Mouse (Mus musculus): Measurements from ENCODE around the gene Sv2b. TPM values are rescaled to one million over a fixed set of nuclear protein-coding genes. Genes with fewer than 3 reads are reported as not detected.

Gene Sv2b
- 0.63 and 1.2 TPM in 2 replicates for polyA plus RNA-seq (2014; fragmentation: Nextera tagmentation; extraction: Ambion mirVana)

DNA sequence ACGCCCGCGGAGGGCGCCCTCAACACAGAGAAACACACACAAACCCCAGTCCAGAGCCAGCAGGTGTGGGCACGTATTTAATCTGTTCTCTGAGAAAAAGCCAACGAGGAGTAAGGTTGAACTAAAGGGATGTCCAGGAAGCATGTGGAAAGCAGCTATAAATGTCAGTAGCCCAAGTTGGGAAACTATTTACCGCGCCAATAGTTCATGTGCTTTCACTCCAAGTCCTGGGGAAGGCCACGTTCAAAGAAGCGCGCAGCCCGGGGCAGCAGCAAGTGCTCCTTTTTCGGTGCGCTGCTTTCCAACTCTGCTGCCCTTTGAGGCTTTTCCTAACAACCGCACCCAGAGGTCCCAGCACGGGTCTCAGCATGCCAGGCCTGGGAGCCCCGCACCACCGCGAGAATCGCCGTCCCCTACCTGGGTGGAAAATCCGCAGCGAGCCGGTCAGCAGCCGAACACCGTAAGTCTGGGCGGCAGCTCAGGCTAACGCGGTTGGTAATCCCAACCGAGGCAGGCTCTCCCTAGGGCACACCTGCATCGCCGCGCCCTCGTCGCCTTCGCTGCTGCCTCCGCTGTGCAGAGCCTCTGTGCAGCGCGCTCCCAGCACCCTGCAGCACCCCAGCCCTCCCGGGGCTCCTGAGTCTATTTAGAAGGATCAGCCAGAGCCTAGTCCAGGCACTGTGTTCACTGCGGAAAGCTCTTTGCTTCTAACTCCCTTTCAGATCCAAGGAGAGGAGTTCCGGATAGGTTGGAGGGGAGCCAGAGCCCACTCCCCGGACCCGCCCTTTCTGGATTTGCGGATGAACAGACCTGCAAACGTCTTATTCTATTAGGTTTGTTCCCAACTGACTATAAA lies at the start of gene Sv2b:
Gene Sv2b, minus strand, starts transcription at position 806 of the 856 bp plus-strand sequence.
- ATAC-seq (ENCODE audit: low FRiP score, low TSS enrichment): peak; percentile 68
- peak within 1 kb of the TSS; percentile 46 for H3K4me3 ChIP-seq (ENCODE audit: low read length)
- no peak within 1 kb of the TSS for H3K27ac ChIP-seq (ENCODE audit: low read depth, low read length)
- 2% methylated on average over 46 of the region's 46 CpGs for WGBS
- no peaks in the 10 kb centered on the region for H3K36me3 ChIP-seq (ENCODE audit: control insufficient read depth, insufficient read depth, low read length)
- H3K9ac ChIP-seq (ENCODE audit: low read depth, low read length): peak within 1 kb of the TSS; percentile 44
- peak within 1 kb of the TSS; percentile 96 for H3K4me2 ChIP-seq (replicated peaks; ENCODE audit: low read depth, low read length)
- peaks cover 15% of the 10 kb centered on the region; the same call in 1 of the 2 replicates for H3K27me3 ChIP-seq (ENCODE audit: control insufficient read depth, insufficient read depth, low read length)
- no peaks in the 10 kb centered on the region for H3K9me3 ChIP-seq (ENCODE audit: control insufficient read depth, low read length)
- H3K4me1 ChIP-seq (ENCODE audit: control insufficient read depth, insufficient read depth, low read length): peaks cover 7% of the 10 kb centered on the region; the same call in 1 of the 2 replicates

GRCm38 (mm10) chr7:75358284-75358851 lies 49.3 kb upstream of the Sv2b start:
- WGBS: 49% methylated on average over 4 of the region's 4 CpGs
- Histone ChIP-seq H3K9me3 (ENCODE audit: control insufficient read depth, low read length) (no peaks in the 10 kb centered on the region), H3K4me1 (ENCODE audit: control insufficient read depth, insufficient read depth, low read length) (no peaks in the 10 kb centered on the region), H3K27ac (ENCODE audit: low read depth, low read length) (no peak overlapping the region), H3K4me2 (replicated peaks; ENCODE audit: low read depth, low read length) (no peak overlapping the region), H3K4me3 (ENCODE audit: low read length) (no peak overlapping the region), H3K27me3 (ENCODE audit: control insufficient read depth, insufficient read depth, low read length) (no peaks in the 10 kb centered on the region), H3K36me3 (ENCODE audit: control insufficient read depth, insufficient read depth, low read length) (no peaks in the 10 kb centered on the region), H3K9ac (ENCODE audit: low read depth, low read length) (no peak overlapping the region)
- ATAC-seq (ENCODE audit: low FRiP score, low TSS enrichment): no peak

GRCm38 (mm10) chr7:75355521-75355920 lies 46.5 kb upstream of the Sv2b start:
- Histone ChIP-seq H3K9ac (ENCODE audit: low read depth, low read length) (no peak overlapping the region), H3K4me2 (replicated peaks; ENCODE audit: low read depth, low read length) (no peak overlapping the region), H3K27me3 (ENCODE audit: control insufficient read depth, insufficient read depth, low read length) (no peaks in the 10 kb centered on the region), H3K9me3 (ENCODE audit: control insufficient read depth, low read length) (no peaks in the 10 kb centered on the region), H3K4me3 (ENCODE audit: low read length) (no peak overlapping the region), H3K4me1 (ENCODE audit: control insufficient read depth, insufficient read depth, low read length) (no peaks in the 10 kb centered on the region), H3K27ac (ENCODE audit: low read depth, low read length) (no peak overlapping the region), H3K36me3 (ENCODE audit: control insufficient read depth, insufficient read depth, low read length) (no peaks in the 10 kb centered on the region)
- 78% methylated on average over 2 of the region's 2 CpGs for WGBS
- ATAC-seq (ENCODE audit: low FRiP score, low TSS enrichment): no peak

GRCm38 (mm10) chr7:75352777-75353374 lies 43.8 kb upstream of the Sv2b start:
- no peak overlapping the region for H3K4me2 ChIP-seq (replicated peaks; ENCODE audit: low read depth, low read length)
- no peak overlapping the region for H3K4me3 ChIP-seq (ENCODE audit: low read length)
- no peaks in the 10 kb centered on the region for H3K4me1 ChIP-seq (ENCODE audit: control insufficient read depth, insufficient read depth, low read length)
- H3K27ac ChIP-seq (ENCODE audit: low read depth, low read length): no peak overlapping the region
- no peak overlapping the region for H3K9ac ChIP-seq (ENCODE audit: low read depth, low read length)
- no peaks in the 10 kb centered on the region for H3K36me3 ChIP-seq (ENCODE audit: control insufficient read depth, insufficient read depth, low read length)
- WGBS: 52% methylated on average over 1 of the region's 1 CpGs
- H3K27me3 ChIP-seq (ENCODE audit: control insufficient read depth, insufficient read depth, low read length): no peaks in the 10 kb centered on the region
- ATAC-seq (ENCODE audit: low FRiP score, low TSS enrichment): no peak
- H3K9me3 ChIP-seq (ENCODE audit: control insufficient read depth, low read length): no peaks in the 10 kb centered on the region

GRCm38 (mm10) chr7:75350172-75350571 lies 41.1 kb upstream of the Sv2b start:
- 65% methylated on average over 2 of the region's 2 CpGs for WGBS
- no peak overlapping the region for H3K9ac ChIP-seq (ENCODE audit: low read depth, low read length)
- H3K4me3 ChIP-seq (ENCODE audit: low read length): no peak overlapping the region
- no peaks in the 10 kb centered on the region for H3K27me3 ChIP-seq (ENCODE audit: control insufficient read depth, insufficient read depth, low read length)
- no peaks in the 10 kb centered on the region for H3K4me1 ChIP-seq (ENCODE audit: control insufficient read depth, insufficient read depth, low read length)
- ATAC-seq (ENCODE audit: low FRiP score, low TSS enrichment): no peak
- H3K9me3 ChIP-seq (ENCODE audit: control insufficient read depth, low read length): no peaks in the 10 kb centered on the region
- no peaks in the 10 kb centered on the region for H3K36me3 ChIP-seq (ENCODE audit: control insufficient read depth, insufficient read depth, low read length)
- H3K4me2 ChIP-seq (replicated peaks; ENCODE audit: low read depth, low read length): no peak overlapping the region
- H3K27ac ChIP-seq (ENCODE audit: low read depth, low read length): no peak overlapping the region

- Histone ChIP-seq H3K27ac (ENCODE audit: low read depth, low read length) (no peak overlapping the region), H3K36me3 (ENCODE audit: control insufficient read depth, insufficient read depth, low read length) (no peaks in the 10 kb centered on the region), H3K9me3 (ENCODE audit: control insufficient read depth, low read length) (no peaks in the 10 kb centered on the region), H3K4me3 (ENCODE audit: low read length) (no peak overlapping the region), H3K27me3 (ENCODE audit: control insufficient read depth, insufficient read depth, low read length) (no peaks in the 10 kb centered on the region), H3K4me2 (replicated peaks; ENCODE audit: low read depth, low read length) (no peak overlapping the region), H3K9ac (ENCODE audit: low read depth, low read length) (no peak overlapping the region), H3K4me1 (ENCODE audit: control insufficient read depth, insufficient read depth, low read length) (no peaks in the 10 kb centered on the region)
- no peak for ATAC-seq (ENCODE audit: low FRiP score, low TSS enrichment)
- WGBS: 59% methylated on average over 3 of the region's 3 CpGs
Observed at GRCm38 (mm10) chr7:75332311-75332710, 23.2 kb upstream of the Sv2b start.

- H3K9me3 ChIP-seq (ENCODE audit: control insufficient read depth, low read length): no peaks in the 10 kb centered on the region
- no peak for ATAC-seq (ENCODE audit: low FRiP score, low TSS enrichment)
Observed at GRCm38 (mm10) chr7:75329740-75330142, 20.7 kb upstream of the Sv2b start.

GRCm38 (mm10) chr7:75328721-75329362 lies 19.8 kb upstream of the Sv2b start:
- no peak overlapping the region for H3K4me2 ChIP-seq (replicated peaks; ENCODE audit: low read depth, low read length)
- no peaks in the 10 kb centered on the region for H3K4me1 ChIP-seq (ENCODE audit: control insufficient read depth, insufficient read depth, low read length)
- H3K9ac ChIP-seq (ENCODE audit: low read depth, low read length): no peak overlapping the region
- ATAC-seq (ENCODE audit: low FRiP score, low TSS enrichment): no peak
- WGBS: 52% methylated on average over 3 of the region's 3 CpGs
- H3K36me3 ChIP-seq (ENCODE audit: control insufficient read depth, insufficient read depth, low read length): no peaks in the 10 kb centered on the region
- no peaks in the 10 kb centered on the region for H3K9me3 ChIP-seq (ENCODE audit: control insufficient read depth, low read length)
- no peak overlapping the region for H3K27ac ChIP-seq (ENCODE audit: low read depth, low read length)
- no peaks in the 10 kb centered on the region for H3K27me3 ChIP-seq (ENCODE audit: control insufficient read depth, insufficient read depth, low read length)
- H3K4me3 ChIP-seq (ENCODE audit: low read length): no peak overlapping the region

More at GRCm38 (mm10) chr7:75329740-75330142, 20.7 kb upstream of the Sv2b start:
- Histone ChIP-seq H3K4me3 (ENCODE audit: low read length) (no peak overlapping the region), H3K27ac (ENCODE audit: low read depth, low read length) (no peak overlapping the region), H3K27me3 (ENCODE audit: control insufficient read depth, insufficient read depth, low read length) (no peaks in the 10 kb centered on the region), H3K9ac (ENCODE audit: low read depth, low read length) (no peak overlapping the region), H3K4me1 (ENCODE audit: control insufficient read depth, insufficient read depth, low read length) (no peaks in the 10 kb centered on the region), H3K4me2 (replicated peaks; ENCODE audit: low read depth, low read length) (no peak overlapping the region), H3K36me3 (ENCODE audit: control insufficient read depth, insufficient read depth, low read length) (no peaks in the 10 kb centered on the region)
- WGBS: 71% methylated on average over 3 of the region's 3 CpGs

Data from kidney, embryonic 14.5 days (tissue).